Mouse (Mus musculus) heart, embryonic 10.5 days (tissue): ENCODE data around the gene Ssh2. TPM values are rescaled to one million over a fixed set of nuclear protein-coding genes. Genes with fewer than 3 reads are reported as not detected.
A peak's percentile ranks its signal among the peaks of the same experiment; 100 is the strongest.

Experiments used
- DNase-seq: peaks from one replicate; pipeline ENCODE4 v3.0.0-alpha.2; 2017; ENCODE audit warnings: low spot score
- H3K27ac ChIP-seq: fragments of 300-500 bp; sonication (generic); 2 replicates; pipeline ENCODE4 v1.5.1; 2016; ENCODE audit warnings: mild to moderate bottlenecking
- H3K27me3 ChIP-seq: fragments of 300-500 bp; sonication (generic); 2 replicates; pipeline ENCODE4 v1.6.1; 2016; ENCODE audit warnings: mild to moderate bottlenecking; ENCODE audit not compliant: poor library complexity, insufficient read depth, severe bottlenecking
- H3K36me3 ChIP-seq: fragments of 300-500 bp; sonication (generic); 2 replicates; pipeline ENCODE4 v1.6.1; 2016; ENCODE audit warnings: mild to moderate bottlenecking, moderate library complexity
- H3K4me1 ChIP-seq: fragments of 300-500 bp; sonication (generic); 2 replicates; pipeline ENCODE4 v1.6.1; 2016; ENCODE audit warnings: mild to moderate bottlenecking
- H3K4me3 ChIP-seq: fragments of 300-500 bp; sonication (generic); 2 replicates; pipeline ENCODE4 v1.5.1; 2016; ENCODE audit warnings: mild to moderate bottlenecking, moderate library complexity
- H3K9me3 ChIP-seq: fragments of 300-500 bp; sonication (generic); 2 replicates; pipeline ENCODE4 v1.6.1; 2016; ENCODE audit warnings: mild to moderate bottlenecking, moderate library complexity
- WGBS: fragments of 180-500 bp; shearing (Covaris S2); methylation state at CpG from one replicate; pipeline ENCODE4 v1.1.7; 2016; 5-methylcytosine and 5-hydroxymethylcytosine counted together
- polyA plus RNA-seq: library from polyadenylated mRNA; unstranded; fragments of >200 nt; fragmentation: Nextera tagmentation; extraction: Ambion mirVana; gene quantifications from 2 replicates; pipeline ENCODE4 v1.2.1, GENCODE M21; 2016

Ssh2 gene
- polyA plus RNA-seq, 1 experiment from 2014 or later: 15.0 TPM

DNA sequence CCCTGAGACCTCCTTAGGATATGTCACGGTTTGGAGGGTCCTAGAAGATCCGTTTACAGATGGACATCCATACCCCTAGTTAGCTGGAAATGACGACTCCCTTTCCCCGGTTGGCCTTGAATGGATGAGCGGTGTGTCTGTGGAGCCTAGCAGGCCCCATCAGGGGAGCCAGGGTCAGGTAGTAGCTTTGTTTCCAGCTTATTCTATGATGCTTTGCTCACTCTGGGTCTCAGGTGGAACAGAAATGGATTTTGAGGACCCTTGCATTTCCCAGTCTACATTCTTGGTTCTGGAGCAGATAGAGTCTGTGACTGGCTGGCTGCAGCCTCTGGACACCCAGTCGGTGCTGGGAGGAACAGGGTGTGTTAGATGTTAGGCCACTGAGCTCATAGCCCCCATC lies 278.7 kb downstream of the Ssh2 start:
- Histone ChIP-seq H3K27ac (peak overlapping the region; percentile 97; the same call in 1 of the 2 replicates), H3K36me3 (peaks cover 10% of the 10 kb centered on the region), H3K9me3 (no peaks in the 10 kb centered on the region), H3K4me3 (peak overlapping the region; percentile 99), H3K27me3 (0 out of 2 replicates have a peak, but pooled peaks cover 4% of the 10 kb centered on the region), H3K4me1 (peaks cover 83% of the 10 kb centered on the region)
- no peak for DNase-seq
- 76% methylated on average over 6 of the region's 6 CpGs for WGBS

DNA sequence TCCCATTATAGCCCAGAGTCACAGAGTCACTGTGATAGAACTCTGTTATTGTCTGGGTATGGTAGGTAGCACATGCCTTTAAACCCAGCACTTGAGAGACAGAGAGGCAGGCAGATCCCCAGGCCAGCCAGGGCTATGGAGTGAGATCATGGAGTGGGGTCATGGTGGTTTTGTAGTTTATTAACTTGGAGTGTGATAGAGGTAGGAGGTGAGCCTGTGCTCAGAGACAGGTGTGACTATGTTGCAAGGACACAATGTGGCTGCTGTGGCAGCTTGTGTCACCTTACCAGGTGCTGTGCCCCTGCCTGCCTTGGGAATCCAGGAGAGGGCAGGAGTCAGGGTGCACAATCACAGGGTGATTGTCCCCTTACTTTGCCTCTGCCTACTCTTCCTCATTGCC lies 279.4 kb downstream of the Ssh2 start:
- Histone ChIP-seq H3K9me3 (no peaks in the 10 kb centered on the region), H3K27ac (peak overlapping the region; percentile 97; the same call in 1 of the 2 replicates), H3K4me1 (peaks cover 81% of the 10 kb centered on the region), H3K27me3 (no peaks in the 10 kb centered on the region), H3K36me3 (peaks cover 17% of the 10 kb centered on the region), H3K4me3 (no peak overlapping the region)
- DNase-seq: no peak

DNA sequence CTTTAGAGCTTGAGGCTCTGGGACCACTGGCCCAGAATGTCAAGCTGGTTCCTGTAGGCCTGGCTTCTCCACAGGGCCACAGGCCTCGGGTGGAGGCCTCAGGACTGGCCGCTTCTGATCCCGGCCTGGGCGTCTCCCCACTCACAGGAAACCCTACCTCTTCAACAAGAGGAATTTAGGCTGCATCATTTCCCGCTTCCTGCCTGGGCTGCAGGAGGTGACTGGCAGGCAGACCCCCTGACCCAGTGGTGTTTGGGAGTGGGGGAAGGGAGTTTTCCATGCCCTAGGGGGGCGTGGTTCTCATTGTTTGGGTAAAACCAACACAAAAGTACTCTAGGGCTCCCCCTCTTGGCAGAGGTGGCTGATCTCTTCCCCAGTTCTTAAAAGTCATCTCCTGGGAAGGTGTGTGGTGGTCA lies 281.3 kb downstream of the Ssh2 start:
- Histone ChIP-seq H3K27ac (peak overlapping the region; percentile 88), H3K4me3 (peak overlapping the region; percentile 37), H3K27me3 (no peaks in the 10 kb centered on the region), H3K36me3 (peaks cover 35% of the 10 kb centered on the region), H3K9me3 (no peaks in the 10 kb centered on the region), H3K4me1 (peaks cover 72% of the 10 kb centered on the region)
- WGBS: 20% methylated on average over 6 of the region's 6 CpGs
- peak; percentile 89 for DNase-seq

DNA sequence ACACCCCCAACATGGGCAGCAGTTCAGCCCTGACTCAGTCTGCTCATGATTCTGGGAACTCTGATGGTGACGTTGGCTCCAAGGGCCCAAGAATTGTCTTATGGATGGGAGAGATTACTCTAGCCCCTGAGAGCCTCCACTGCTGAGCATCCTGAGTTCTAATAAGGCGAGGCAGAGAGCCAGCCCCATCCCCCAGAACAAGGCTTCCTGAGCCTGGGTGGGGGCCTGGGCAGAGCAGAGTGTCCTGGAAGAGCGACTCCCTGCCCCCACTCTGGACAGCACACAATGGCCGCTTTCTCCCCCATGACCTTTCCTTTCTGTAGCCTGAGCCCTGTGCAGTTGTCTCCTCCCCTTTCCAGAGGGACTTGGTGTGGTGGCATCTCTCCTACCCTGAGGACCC lies 281.8 kb downstream of the Ssh2 start:
- Histone ChIP-seq H3K4me1 (peaks cover 70% of the 10 kb centered on the region), H3K27me3 (no peaks in the 10 kb centered on the region), H3K27ac (peak overlapping the region; percentile 88), H3K4me3 (peak overlapping the region; percentile 37), H3K9me3 (no peaks in the 10 kb centered on the region), H3K36me3 (peaks cover 40% of the 10 kb centered on the region)
- no peak for DNase-seq
- WGBS: 32% methylated on average over 4 of the region's 4 CpGs

- peak overlapping the region; percentile 88 for H3K27ac ChIP-seq
- no peak for DNase-seq
- H3K4me3 ChIP-seq: peak overlapping the region; percentile 37
- no peaks in the 10 kb centered on the region for H3K27me3 ChIP-seq
- peaks cover 46% of the 10 kb centered on the region for H3K36me3 ChIP-seq
- H3K9me3 ChIP-seq: no peaks in the 10 kb centered on the region
- WGBS: 73% methylated on average over 12 of the region's 12 CpGs
- peaks cover 73% of the 10 kb centered on the region for H3K4me1 ChIP-seq
Measured at GRCm38 (mm10) chr11:77498261-77499139, 282.4 kb downstream of the Ssh2 start.

DNA sequence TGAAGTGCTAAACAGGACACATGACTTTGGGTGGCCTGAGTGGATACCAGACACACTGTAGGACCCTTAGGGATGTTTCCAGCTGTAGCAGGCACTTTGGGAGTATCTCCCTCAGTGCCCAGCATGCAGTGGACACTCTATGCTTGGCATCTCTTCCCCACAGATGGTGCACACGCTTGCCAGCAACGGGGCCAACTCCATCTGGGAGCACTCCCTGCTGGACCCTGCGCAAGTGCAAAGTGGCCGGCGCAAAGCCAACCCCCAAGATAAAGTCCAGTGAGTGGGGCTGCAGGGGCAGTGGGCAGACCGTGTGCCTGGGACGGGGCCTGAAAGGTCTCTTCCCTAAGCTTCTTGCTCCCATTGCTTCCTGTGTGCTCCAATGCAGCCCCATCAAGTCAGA lies 283.3 kb downstream of the Ssh2 start:
- Histone ChIP-seq H3K27ac (no peak overlapping the region), H3K4me3 (no peak overlapping the region), H3K36me3 (peaks cover 55% of the 10 kb centered on the region), H3K9me3 (no peaks in the 10 kb centered on the region), H3K4me1 (peaks cover 67% of the 10 kb centered on the region), H3K27me3 (no peaks in the 10 kb centered on the region)
- DNase-seq: no peak
- 90% methylated on average over 7 of the region's 7 CpGs for WGBS

GRCm38 (mm10) chr11:77500361-77501325 lies 284.6 kb downstream of the Ssh2 start:
- no peaks in the 10 kb centered on the region for H3K27me3 ChIP-seq
- H3K4me1 ChIP-seq: peaks cover 54% of the 10 kb centered on the region
- H3K36me3 ChIP-seq: peaks cover 67% of the 10 kb centered on the region
- 88% methylated on average over 17 of the region's 17 CpGs for WGBS
- no peak overlapping the region for H3K27ac ChIP-seq
- no peak for DNase-seq
- H3K4me3 ChIP-seq: no peak overlapping the region
- no peaks in the 10 kb centered on the region for H3K9me3 ChIP-seq

DNA sequence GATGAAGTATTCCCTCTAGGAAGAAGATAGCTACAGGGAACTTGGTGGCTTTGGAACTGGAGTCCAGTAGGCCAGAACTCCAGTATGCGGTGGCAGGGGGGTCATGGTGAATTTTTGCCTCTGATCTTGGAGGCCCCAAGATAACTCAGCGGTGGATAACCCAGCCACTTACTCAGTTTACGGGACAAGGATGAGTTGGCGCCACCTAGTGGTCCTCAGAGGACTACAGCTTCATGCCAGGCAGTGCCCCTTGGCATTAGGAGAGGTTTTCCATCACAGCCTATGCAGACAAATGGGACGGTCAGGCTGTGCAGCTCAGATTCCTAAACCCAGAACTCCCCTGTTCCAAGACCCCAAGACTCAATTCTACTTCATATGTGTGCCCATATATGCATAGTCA lies 285.3 kb downstream of the Ssh2 start:
- Histone ChIP-seq H3K36me3 (peaks cover 75% of the 10 kb centered on the region), H3K4me3 (no peak overlapping the region), H3K27me3 (no peaks in the 10 kb centered on the region), H3K4me1 (peaks cover 47% of the 10 kb centered on the region), H3K27ac (no peak overlapping the region), H3K9me3 (no peaks in the 10 kb centered on the region)
- no peak for DNase-seq
- 34% methylated on average over 5 of the region's 5 CpGs for WGBS

DNA sequence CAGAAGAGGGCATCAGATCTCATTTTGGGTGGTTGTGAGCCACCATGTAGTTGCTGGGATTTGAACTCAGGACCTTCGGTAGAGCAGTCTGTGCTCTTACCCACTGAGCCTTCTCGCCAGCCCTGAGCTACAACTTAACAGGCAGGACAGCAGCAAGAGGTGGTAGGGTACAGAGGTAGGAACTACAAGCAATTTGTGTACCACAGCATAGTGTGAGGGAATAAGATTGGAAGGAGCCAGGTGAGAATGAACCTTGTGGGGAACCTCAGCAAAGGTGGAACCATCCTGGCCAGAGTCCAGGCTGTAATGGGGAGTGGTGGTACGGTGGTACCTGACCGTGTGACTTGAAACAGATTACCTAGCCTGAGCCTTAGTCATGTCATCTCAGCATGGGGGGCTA lies 285.9 kb downstream of the Ssh2 start:
- H3K36me3 ChIP-seq: peaks cover 81% of the 10 kb centered on the region
- 94% methylated on average over 4 of the region's 4 CpGs for WGBS
- H3K4me3 ChIP-seq: no peak overlapping the region

DNA sequence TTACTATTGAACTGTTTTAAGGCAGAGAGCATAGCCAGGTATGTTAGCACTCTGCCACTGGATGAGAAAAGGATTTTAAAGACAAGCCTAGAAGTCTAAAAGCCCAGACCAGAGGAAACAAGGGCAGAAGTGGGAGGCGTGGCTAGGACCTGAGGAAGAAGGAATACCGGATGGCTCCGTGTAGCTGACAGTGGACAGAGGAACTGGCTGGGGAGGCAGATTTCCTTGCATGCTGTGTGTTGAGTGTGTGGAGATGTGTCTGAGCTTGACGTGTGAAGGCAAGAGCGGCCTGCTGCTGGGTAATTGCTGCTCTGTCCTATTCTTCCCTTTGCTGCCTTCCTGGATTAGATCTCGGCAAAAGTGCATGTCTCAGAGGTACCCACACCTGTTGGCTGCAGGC lies 286.4 kb downstream of the Ssh2 start:
- Histone ChIP-seq H3K4me1 (peaks cover 38% of the 10 kb centered on the region), H3K36me3 (peaks cover 86% of the 10 kb centered on the region), H3K4me3 (no peak overlapping the region), H3K27me3 (no peaks in the 10 kb centered on the region), H3K27ac (no peak overlapping the region), H3K9me3 (no peaks in the 10 kb centered on the region)
- no peak for DNase-seq
- WGBS: 85% methylated on average over 6 of the region's 6 CpGs

More for the DNA sequence above, 285.9 kb downstream of the Ssh2 start:
- Histone ChIP-seq H3K27me3 (no peaks in the 10 kb centered on the region), H3K9me3 (no peaks in the 10 kb centered on the region), H3K27ac (no peak overlapping the region), H3K4me1 (peaks cover 43% of the 10 kb centered on the region)
- DNase-seq: no peak

- no peaks in the 10 kb centered on the region for H3K9me3 ChIP-seq
- no peak for DNase-seq
Measured at GRCm38 (mm10) chr11:77503511-77503910, 287.4 kb downstream of the Ssh2 start.

GRCm38 (mm10) chr11:77504377-77504776 lies 288.3 kb downstream of the Ssh2 start:
- WGBS: 95% methylated on average over 19 of the region's 19 CpGs
- H3K36me3 ChIP-seq: peaks cover 95% of the 10 kb centered on the region
- no peaks in the 10 kb centered on the region for H3K9me3 ChIP-seq
- H3K4me3 ChIP-seq: no peak overlapping the region
- H3K4me1 ChIP-seq: peaks cover 30% of the 10 kb centered on the region
- no peaks in the 10 kb centered on the region for H3K27me3 ChIP-seq
- H3K27ac ChIP-seq: no peak overlapping the region
- DNase-seq: no peak

More at GRCm38 (mm10) chr11:77503511-77503910, 287.4 kb downstream of the Ssh2 start:
- 65% methylated on average over 3 of the region's 3 CpGs for WGBS
- no peak overlapping the region for H3K4me3 ChIP-seq
- H3K27me3 ChIP-seq: no peaks in the 10 kb centered on the region
- H3K27ac ChIP-seq: no peak overlapping the region
- H3K36me3 ChIP-seq: peaks cover 95% of the 10 kb centered on the region
- H3K4me1 ChIP-seq: peaks cover 33% of the 10 kb centered on the region
